Mouse (Mus musculus) frontal cortex, postnatal 25 days (tissue): Measurements from ENCODE around the gene Pdk2.

Experiments used
- DNase-seq, 2 experiments: peaks; one replicate each; pipeline ENCODE4 v3.0.0; 2022; ENCODE audit warnings: low spot score in 2 of 2

The Pdk2 gene

DNA sequence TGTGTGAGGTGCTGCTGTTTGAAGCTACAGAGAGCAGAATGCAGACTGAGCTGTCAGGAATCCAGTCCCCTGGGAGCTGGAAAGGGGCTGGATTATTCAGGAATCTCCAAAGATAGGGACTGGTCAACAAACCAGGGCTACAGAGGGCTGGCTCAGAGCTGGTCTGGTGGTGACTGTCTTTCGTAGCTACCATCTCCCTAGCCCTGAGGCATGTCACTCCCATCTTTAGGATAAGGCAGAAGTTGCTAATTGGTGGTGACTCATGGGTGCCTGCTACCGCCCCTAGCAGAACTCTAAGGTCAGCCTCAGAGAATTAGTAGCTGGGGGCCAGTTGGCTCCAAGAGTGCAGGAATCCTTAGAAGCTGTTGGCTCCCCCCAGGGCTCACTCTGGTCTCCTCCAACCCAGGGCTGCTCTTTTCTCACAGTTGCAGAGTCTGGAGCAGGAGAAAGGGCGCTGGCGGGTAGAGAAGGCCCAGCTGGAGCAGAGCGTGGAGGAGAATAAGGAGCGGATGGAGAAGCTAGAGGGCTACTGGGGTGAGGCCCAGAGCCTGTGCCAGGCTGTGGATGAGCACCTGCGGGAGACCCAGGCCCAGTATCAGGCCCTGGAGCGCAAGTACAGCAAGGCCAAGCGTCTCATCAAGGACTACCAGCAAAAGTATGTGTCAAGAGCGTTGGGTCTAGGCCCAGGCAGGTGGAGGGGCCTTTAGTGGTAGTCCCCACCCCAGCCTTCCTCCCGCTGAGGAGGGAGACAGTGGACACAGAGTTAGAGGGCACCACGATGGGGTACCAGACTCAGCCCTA lies 36.8 kb downstream of the Pdk2 start:
- DNase-seq: no peak

DNA sequence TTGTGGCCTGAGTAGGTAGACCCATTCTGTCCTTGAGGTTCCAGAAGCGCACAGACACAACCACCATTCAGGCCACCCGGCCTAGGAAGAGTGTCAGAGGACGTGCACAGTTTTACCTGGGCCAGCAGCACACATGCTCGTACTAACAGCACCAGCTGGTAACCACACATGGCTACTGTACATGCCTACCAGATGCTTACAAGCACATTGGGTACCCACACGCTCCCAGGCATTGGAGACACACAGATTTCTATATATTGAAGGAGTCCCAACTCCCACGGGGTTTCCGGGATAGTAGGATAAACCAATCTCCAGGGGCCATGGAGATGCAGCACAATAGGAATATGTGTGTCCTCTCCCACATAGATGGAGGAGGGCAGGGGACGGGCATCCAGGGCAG lies 38.4 kb downstream of the Pdk2 start:
- DNase-seq: no peak

DNA sequence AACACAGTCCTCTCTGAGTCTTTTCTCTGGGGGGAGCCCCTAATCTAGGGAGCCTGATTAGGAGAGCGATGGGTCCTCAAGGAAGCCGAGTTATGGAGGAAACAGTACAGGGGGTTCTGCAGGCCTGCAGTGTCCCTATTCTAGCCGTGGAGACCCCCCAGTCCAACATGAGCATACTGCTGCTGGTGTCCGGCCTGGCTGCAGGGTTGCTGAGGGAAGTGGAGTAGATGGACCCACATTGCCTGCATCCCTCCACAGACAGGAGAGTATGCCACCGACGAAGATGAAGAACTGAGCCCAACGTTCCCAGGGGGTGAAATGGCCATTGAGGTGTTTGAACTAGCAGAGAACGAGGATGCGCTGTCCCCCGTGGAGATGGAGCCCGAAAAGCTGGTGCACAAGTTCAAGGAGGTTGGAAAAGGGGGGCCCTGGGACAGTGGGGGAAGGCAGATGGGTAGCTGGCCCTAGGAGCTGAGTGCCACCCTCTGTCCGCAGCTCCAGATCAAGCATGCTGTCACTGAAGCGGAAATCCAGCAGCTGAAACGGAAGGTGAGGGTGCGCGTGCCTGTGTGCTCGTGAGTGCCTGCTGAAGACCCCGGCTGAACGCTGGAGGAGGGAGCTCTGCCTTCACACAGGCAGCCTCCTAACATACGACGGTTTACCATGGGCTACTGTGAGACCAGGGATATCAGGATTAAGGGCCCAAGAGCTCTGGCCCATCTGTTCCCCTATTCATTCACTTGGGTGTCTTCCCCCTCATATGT lies 39.4 kb downstream of the Pdk2 start:
- DNase-seq: no peak

DNA sequence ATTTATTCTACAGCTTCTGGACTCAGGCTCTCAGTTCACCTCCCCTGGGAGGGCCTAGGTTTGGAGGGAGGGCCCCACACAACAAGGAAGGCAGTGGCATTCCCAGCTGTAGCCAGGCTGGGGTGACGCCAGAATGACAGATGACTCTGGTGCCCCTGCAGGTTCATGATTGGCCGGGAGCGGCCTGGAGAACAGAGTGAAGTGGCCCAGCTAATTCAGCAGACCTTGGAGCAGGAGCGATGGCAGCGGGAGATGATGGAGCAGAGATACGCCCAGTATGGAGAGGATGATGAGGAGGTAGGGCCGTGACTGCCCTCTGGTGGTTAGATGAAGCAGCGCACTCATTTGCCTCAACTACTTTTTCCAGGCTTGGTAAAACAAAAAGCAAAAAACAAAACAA lies 40.1 kb downstream of the Pdk2 start:
- DNase-seq: peak; percentile 58

DNA sequence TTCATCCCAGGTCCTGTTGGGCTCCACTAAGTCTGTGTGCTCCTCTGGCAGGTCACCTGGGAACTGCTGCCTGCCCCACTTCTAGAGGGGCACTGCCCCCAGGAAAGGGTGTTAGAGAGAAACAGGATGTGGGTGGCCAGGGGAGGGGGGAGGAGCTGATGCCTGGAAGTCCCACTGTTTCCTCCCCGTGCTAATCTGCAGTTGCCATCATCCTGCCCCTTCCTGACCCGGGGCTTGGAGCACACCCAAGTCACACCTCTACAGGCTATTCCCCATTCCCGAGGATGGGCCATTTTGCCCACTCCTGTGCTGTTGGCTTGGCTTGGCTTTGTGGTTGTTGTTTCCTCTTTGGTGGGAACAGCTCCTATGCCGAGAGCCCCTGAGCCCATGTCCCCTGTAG lies 40.6 kb downstream of the Pdk2 start:
- DNase-seq: no peak

DNA sequence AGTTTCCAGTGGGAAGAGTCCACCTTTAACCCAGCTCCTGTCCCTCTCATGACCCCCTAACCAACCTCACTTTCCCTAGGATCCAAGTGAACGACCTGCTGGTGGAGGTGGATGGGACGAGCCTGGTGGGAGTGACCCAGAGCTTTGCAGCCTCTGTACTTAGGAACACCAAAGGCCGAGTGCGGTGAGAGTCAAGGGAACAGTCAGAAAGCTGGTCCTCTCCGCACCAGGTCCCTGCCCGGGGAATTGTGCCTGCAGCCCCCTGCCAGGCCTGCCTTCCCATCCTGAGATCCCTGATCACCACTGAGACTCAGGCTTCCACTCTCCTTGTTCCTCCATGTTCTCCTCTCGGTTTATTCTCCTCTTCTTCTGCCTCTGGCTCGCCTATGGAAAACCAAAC lies 41.0 kb downstream of the Pdk2 start:
- DNase-seq: no peak

DNA sequence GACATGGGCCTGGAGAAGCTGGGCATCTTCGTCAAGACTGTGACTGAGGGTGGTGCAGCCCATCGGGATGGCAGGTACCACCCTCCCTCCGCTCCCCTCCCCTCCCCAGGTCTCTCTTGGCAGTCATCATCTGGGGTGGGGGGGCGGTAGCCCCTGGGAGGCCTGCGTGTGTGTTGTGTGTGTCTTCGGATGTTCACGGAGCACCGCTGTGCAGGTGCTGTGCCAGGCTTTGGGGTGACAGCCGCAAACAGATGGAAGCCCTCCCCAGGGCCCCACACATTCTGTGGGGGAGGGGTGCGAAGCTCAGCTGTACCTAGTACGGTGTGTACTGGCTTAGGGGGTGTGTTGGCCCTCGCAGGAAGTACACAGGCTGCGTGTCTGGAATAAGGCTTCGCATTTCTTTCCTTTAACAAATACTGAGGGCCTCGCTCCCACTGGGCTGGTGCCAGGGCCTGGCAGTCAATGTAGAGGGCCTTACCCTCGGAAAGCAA lies 43.1 kb downstream of the Pdk2 start:
- DNase-seq: no peak

DNA sequence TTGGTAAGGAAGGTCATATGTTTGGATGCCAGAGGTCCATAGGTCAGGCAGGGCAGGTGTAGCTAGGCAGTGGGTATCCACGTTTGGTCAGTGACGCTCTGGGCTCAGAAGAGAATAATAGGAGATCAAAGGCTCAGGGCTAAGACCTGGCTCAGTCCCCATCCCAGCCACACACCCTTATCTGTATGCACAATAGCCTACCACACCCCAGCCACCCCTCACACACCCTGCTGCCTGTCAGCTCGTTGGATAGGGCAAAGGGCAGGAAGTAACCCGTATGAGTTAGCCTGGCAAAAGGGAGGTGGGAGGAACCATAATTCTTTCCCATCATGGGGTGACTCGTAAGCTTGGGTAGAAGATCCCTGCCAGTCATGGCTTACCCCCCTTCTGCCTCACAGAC lies 43.6 kb downstream of the Pdk2 start:
- no peak for DNase-seq

DNA sequence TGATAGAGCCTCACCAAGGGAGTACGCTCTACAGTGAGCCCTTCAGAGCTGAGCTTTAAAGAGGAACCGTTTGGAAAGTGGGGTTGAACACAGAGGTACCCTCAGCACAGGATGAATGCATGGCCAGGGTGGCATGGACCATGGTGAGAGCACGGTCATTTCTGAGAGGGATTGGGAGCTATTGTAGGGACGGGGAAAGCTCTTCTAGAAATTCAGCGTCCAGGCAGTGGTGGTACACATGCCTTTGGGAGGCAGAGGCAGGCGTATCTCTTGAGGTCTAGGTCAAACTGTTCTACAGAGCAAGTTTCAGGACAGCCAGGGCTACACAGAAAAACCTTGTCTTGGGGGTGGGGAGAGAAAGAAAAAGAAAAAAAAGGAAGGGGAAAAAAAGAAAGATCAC lies 44.2 kb downstream of the Pdk2 start:
- no peak for DNase-seq

DNA sequence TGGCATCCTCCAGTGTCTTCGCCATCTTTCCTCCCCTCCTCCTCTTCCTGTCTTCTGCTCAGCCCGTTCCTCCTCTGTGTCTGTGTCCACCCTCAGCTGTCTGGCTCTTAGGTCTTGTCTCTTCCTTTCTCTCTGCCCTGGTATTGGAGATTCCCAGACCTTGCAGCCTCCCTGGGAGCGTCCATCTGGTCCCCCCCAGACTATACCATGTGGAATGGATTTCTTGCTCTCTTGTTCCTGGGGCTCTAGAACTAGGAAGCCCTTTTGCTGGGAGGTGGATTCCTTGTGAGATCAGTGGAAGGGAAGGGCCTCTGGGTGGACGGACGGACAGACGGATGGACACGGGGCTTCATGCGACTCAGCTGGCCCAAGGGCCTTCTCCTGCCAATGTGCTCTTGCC lies 45.1 kb downstream of the Pdk2 start:
- DNase-seq: no peak

DNA sequence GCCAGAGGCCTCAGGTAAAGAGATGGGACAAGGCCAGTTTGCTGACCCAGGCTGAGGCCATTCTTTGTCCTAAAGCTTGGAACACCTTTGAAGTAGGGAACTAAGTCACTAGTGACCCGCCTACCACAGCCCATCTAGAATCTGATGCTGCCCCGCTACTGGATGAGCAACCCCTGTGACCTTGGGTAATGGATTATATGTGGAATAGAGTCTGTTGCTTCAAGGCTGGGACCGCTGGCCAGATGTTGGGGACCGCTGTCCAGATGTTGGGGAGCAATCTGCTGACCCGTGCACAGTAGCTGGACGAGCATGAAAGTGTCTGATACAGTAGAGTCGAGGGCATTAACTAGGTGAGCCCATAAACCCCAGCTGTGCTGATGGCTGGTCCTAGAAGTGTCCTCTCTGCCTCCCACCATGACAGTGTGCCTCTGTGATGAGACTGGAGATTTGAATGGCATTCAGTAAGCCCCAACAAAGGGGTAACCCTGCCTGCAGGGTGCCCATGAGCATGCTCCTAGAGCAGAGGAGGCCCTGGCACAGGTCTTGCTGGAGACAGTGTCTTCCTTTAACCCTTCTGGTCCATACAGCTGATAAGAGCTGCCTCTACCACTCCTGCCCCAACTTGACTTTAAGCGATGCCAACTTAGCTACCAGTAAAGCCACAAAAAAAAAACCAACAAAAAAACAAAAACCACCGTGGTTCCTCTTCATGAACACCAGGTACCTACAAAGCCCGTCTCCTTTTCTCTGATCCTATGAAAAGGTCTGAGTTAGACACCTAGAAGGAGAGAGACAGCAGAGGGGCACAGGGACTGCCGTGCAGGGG lies 46.0 kb downstream of the Pdk2 start:
- no peak for DNase-seq

DNA sequence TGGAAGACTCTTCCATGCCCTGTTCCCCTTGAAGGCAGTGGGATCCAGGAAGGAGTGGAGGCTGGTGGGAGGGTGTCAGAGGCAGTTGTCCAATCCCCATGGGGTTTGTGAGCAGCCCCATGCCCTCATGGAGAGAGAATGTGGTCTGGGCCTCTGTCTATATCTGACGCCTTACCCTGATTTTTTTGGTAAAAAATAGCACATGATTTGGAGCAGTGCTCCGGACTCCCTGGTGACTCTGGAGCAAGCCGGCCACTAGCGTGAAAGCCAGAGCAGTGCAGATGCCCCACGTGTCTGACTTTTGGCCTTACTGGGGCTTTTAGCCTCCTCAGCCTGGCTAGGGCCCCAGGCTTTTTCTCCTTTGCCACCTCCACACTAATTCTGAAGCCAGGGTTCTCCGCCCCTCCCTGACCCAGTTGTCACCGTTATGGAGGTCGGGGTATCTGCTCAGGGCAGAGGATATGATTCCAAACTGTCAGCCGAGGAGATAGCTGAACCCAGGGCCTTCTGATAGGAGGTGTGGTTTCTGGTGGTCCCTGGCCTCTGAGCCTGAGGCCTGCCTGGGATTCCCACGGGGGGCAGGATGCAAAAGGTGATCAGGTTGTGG lies 46.8 kb downstream of the Pdk2 start:
- no peak for DNase-seq

DNA sequence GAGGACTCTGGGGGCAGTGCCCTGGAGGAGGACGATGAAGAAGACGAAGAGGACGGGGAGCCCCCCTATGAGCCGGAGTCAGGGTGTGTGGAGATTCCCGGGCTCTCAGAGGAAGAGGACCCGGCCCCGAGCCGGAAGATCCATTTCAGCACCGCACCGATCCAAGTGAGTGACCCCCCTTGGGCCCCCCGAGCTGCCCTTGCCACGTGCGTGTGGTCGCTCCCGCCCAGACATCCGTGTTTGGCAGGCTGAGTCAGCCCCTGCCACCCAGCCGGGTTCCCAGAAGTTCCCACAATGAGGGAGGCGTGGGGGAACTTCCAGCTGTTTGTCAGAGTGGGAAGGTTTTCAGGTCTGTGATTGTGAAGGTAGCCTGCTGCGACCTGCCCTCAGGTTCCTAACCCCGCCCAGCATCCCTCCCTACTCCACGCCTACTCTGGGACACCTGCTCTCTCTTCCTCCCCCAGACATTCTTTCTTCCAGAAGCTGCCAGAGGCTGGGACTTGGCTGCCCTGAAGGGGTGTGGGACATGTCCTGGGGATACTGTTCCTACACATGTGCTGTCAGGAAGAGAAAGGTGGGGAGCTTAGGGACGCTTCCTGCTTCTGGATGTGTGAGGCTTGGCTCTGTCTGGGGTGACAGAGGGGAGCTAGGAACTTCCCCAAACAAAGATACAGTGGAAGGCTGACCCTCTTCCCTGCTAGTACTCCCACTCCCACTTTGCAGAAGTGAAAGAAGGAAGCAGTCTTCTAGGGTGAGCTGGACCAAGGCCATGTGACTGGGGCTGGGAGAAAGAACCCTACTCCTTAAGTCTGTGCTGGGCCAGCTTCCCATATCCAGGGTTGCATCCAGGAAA lies 48.2 kb downstream of the Pdk2 start:
- no peak for DNase-seq

DNA sequence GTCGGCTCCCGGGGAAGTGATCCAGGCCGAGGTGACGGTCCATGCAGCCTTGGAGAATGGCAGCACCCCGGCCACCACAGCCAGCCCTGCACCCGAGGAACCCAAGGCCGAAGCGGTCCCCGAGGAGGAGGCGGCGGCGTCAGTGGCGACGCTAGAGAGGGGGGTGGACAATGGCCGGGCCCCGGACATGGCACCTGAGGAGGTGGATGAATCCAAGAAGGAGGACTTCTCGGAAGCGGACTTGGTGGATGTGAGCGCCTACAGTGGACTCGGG lies 48.7 kb downstream of the Pdk2 start:
- DNase-seq: no peak

DNA sequence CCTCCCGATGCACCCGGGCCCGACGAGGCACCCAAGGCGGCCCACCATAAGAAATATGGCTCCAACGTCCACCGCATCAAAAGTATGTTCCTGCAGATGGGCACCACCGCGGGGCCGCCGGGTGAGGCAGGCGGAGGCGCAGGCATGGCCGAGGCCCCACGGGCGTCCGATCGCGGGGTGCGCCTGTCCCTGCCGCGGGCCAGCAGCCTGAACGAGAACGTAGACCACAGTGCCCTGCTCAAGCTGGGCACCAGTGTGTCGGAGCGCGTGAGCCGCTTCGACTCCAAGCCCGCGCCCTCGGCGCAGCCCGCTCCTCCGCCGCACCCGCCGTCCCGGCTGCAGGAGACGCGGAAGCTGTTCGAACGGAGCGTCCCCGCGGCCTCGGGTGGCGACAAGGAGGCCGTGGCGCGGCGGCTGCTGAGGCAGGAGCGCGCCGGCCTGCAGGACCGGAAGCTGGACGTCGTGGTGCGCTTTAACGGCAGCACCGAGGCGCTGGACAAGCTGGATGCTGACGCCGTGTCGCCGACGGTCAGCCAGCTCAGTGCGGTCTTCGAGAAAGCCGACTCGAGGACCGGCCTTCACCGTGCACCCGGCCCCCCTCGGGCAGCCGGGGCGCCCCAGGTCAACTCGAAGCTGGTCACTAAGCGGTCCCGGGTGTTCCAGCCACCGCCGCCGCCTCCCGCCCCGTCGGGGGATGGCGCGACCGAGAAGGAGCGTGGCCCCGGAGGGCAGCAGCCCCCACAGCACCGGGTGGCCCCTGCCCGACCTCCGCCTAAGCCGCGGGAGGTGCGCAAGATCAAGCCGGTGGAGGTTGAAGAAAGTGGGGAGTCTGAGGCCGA lies 49.3 kb downstream of the Pdk2 start:
- no peak for DNase-seq

DNA sequence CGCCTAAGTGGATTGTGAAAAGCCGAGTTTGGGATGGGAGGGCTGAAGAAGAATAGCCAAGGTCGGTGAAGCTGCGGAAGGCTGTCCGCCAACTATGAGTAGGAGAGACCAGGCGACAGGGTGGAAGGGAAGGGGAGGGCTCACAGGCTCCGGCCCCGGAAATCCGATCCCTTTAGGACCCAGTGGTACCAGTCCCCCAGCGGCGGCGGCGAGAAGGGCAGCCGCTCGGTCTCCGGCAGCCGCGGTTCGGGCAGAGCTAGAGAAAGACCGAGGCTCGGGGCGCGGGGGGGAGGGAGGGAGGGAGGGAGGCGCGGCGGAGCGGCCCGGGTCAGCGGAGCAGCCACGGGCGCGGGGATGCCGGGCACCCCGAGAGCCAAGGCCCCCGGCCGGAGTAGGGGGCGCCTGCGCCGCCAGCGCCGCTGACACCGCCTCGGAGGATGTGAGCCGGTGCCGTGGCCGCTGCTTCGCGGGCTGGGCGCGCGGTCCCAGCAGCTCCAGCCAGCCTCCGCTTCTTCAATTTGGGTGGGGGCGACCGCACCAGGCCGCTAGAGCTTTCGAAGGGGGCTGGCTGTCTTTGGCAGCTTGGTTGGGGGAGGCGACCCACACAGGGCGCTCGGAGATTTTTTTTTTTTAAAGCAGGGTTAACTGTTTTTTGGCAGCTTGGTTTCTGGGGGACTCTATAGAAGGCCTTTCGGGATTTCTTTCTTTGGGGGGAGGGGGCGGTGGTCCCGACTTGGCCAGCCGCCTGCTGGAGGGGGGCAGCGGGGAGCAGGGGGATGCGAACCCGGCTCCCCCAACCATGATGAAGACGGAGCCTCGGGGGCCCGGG lies 50.2 kb downstream of the Pdk2 start, which contains the start of gene Ppp1r9b:
Gene Ppp1r9b (plus strand): TSS at position 287 of the 829 bp plus-strand sequence.
- peak; percentile 84 to 85 for DNase-seq

DNA sequence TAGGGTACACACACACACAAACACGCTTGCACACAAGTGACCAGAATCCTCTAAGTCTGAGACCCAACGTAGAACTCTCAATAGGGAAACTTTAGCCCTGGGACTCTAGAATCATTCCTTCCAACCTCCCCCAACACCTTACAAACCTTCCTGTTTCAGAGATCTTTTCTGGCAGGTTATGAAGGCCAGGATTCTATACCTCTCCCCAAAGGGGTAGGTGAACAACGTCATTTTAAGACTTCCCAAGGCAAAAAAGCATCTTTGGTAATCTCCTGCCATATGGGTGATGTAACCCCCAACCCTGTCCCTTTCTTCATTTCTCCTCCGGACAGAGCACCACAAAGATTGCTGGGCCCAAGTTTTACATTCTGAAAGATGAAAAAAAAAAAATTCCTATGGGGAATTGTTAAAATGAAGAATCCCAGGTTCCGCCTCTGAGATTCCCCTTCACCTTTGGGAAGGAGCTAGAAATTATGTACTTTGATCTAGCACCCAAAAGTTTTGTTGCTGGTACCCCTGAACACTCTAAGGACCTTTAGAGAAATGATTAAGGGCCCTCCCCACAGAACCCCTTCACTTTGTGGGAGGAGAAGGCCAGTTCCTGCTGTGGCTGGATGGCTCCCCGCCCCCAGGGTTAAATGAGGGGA lies 50.9 kb downstream of the Pdk2 start:
- DNase-seq: no peak

DNA sequence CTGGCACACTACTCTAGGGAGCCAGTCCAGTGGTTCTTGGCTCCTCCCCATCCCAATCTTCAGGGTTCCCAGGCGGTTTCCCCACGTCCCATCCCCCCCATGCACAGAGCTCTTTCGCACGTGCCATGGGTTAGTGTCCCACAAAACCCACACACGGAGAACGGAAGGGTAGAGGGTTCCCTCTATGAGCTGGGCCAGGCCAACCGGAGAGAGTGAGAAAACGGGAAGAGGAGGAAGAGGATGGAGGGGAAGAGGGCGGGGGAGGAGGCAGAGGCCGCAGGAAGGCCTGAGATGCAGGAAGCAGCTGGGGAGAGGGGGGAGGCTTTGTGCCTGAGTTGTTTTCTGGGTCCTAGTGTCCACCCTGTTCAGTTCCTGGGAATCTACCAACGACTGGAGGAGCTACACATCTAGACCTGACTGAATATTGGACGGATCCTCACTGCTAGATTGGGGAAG lies 51.6 kb downstream of the Pdk2 start:
- DNase-seq: peak; percentile 55 to 71
